Mouse (Mus musculus) cerebellum, postnatal 25 days (tissue): ENCODE results near the gene Lbx2.

Experiments used
- DNase-seq, 2 experiments: peaks; one replicate each; pipeline ENCODE4 v3.0.0; 2021; ENCODE audit warnings: mixed read lengths in 2 of 2

Lbx2 gene

DNA sequence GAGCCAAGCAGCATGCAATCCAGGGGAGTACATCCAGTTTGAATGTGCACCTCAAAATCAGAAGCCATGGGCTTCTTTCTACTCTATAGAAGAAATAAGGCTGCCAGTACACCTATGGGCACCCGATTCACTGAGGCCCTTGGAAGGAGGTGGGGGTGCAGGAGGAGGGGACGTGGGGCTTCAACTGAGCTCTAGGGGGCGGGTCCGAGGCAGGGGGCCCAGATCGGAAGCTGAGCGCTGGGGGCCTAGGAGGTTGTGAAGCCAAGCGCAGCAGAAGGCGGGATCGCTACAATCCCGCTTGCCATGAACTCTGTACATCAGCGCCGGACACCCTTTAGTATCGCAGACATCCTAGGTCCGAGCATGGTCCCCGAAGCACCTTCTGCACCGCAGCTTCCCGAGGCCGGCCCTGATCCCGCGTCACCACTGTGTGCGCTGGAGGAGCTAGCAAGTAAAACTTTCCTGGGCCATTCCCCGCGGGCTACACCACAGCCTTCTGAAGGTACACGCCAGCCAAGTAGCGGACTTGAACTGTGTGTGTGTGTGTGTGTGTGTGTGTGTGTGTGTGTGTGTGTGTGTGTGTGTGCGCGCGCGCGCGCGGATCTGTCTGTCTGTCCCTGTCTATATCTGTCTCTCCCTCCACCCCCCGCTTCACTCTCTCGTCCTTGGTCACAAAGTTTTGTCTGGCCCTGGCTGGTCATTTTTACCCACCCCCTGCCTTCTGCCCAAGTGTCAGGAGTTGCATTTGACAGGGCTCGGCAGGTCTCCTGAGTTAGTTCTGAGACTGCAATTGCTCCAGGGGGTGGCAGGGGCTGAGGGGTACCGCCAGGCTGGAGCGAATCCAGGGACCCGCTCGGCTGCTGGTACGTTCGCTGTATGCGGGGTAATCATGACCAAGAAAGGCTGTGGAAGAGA is at the start of gene Lbx2:
TSS of gene Lbx2 (plus strand) at position 247 of the 915 bp plus-strand sequence.
- DNase-seq = no peak

DNA sequence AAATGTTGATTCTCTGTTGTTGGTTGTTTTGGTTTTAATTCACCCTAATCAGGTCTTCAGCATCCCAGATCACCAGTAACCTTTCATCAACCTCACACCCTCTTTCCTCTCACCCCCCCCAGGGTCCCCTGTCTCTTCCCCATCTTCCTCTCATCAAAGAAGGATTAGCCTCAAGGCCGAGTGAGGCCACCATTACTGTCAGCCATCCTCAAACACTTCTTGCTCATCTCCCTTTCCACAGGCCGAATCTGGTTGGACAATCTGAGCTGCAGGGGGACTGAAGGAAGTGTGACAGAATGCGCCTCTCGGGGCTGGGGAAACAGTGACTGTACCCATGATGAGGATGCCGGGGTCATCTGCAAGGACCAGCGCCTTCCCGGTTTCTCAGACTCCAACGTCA is 49.0 kb upstream of the Lbx2 start:
- DNase-seq = no peak

DNA sequence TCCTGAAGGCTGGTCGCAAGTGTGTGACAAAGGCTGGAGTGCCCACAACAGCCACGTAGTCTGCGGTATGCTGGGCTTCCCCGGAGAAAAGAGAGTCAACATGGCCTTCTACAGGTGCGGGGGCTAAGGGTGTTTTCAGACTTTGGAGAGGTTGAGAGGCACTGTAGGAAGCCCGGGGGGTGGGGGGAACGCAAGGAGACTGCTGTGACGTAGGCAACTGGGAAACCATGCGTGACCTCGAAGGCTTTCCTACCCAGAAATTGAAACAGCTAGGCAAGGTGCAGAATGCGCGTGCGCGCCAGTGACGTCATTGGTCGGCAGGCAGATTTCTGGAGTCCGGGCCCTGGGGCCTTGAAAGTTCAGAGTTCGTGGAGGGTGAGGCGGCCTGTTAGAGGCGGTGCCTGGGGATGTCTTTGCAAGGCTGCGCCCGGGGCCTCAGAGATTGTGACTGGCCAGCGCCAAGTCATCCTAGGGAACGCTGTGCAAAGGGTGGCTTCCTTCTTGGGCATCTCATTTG is 47.6 kb upstream of the Lbx2 start:
- DNase-seq = peak; percentile 91 to 92

DNA sequence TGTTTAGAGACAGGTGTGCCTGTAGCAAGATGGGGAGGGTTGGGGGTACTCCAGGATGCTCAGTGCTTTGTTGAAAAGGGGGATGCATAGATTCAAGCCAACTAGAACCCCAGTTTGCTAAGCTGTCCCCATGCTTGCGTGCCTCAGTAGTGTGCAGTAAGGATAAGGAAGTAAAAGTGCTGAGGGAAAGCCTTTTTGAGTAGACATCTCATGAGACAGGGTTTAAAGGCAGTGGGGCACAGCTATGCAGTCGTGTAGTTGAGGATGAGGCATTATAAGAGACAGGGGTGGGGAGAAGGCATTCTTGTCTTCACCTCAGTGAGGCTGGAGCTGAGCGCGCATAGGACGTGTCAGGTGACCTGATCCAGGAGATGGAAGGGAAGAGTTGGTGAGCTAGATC is 45.6 kb upstream of the Lbx2 start:
- no peak for DNase-seq

DNA sequence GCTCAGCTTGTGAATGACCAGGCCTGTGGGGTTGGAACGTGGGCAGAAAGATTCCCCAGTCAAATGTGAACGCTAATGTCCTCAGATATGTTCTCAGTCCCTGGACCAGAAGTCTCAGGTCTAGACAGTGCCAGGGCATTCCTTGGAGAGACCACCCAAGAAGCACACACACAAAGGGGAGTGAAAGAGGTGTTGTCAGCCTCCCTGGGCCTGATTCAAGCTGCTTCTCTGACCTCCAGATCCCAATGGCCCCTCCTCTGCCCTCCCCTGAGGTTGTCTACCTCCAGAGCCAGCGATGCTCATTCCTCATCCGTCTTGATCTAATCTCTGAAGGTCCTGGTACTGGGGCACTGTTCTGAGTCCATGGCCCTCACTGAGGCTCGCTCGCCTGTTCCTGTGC is 42.6 kb upstream of the Lbx2 start:
- no peak for DNase-seq

DNA sequence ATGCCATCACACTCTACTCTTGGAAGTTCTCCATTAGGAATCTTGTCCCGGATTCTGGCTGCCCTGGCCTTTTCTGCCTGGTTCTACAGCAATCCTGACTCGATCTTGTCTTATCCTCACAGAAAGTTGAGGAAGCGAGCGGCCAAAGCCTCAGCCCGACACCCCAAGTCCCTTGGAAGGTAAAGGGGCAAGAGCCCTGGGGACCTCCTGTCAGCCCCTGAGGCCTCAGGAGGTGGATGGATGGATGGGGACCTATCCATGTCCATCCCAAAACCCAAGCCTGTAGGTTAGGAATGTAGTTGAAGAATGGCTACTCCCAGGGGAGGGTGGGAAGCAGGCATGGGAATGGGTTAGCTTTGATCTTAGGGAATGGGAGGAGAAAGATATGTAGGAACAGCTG is 42.2 kb upstream of the Lbx2 start:
- DNase-seq = no peak

DNA sequence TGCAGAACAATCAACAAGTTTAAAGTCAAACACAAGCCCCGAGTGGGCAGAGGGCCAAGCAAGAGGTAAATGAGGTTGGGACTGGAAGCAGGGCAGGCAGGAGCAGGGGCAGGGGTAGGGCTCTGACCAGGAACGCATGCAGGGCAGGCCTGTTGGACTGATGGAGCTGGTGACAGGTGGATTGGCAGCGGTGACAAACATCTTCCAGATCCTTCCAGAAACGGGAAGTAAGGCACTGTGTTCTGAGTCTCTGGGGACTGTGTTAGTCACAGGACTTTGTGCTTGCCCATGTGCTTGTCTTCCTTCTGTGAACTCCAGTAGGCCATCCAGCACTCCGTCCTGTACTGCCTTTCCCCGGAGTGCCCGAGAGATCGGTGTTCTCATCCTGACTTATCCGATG is 41.4 kb upstream of the Lbx2 start:
- no peak for DNase-seq

DNA sequence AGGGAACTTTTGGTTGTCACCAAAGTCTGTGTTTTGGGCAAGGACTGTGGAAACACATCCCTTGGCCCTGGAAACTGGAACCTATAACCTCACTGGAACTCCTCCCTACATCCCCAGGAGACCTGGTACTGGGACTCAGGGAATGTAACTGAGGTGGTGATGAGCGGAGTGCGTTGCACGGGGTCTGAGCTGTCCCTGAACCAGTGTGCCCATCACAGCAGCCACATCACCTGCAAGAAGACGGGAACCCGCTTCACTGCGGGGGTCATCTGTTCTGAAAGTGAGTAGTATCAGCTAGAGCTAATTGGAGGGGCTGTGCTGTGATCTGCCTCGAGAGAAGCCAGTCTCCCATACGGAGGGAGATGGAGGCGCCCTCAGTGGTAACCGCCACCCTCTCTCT is 36.8 kb upstream of the Lbx2 start:
- DNase-seq = no peak

DNA sequence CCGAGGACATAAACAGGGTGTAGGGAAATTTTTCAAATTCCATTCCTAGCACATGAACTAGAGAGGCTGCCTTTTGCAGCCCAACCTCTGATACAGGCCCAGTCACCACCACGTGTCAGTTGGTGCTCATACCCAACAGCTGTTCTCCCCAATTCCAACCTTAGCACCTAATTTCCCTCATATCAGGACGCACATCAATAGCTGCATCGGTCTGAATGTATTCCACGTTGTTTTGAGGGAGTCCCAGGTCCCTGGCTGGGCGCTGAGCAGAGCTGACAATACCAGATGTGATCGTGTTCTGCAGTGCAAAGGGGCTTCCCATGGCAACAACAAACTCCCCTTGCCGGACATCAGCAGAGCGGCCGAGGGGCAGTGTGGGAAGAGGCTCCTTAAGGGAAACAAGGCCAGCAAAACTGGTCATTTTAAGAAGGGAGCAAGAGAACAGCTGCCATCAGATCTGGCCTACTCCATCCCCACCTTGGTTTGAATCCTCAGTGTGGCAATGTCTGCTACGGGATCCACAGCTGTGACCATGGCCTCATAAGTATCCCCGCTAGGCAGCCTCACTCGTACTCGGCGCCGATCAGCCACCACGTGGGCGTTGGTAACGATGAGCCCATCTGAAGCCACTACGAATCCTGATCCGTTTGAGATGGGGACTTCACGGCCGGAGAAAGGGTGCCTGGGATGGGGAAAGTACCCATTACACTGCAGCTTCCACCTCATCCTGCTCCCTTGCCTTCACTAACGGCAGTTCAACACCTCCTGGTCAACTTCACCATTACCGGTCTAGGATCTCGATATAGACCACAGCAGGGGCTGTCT is 32.8 kb upstream of the Lbx2 start:
- DNase-seq = peak in 1 of 2 experiments; percentile 46

DNA sequence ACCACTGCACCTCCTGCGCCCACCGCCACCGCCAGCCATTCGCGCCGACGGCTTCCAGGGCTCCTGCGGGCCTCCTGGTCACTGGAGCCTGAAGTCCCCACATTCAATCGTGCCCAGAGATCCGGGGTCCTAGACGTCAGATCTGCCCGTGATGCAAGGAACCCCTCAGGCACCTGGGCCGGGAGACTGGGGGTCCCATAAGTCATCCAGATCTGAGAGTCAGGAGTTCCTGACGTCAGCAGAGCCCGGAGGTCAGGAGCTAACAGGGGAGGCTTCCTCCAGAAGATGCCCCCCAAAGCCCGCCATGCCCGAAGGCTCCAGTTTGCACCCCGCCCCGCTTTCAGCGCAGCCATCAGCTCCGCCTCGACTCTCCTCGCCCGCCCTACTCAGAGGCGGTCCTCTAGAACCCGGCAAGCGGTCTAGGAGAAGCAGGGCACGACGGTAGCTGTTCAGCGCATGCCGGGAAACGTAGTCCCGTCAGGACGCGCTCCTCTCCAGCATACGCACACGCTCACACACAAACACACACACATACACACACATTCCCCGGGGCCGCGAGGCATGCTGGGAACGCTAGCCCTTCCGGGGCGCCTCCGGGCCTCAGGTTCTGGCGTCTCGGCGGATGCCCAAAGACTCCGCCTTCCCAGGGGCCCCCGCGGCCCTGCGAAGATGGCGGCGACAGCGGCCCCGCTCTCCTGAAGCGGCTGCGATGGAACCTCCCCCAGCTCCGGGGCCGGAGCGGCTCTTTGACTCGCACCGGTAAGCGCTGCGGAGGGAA is 31.9 kb upstream of the Lbx2 start, which contains the start of gene Aup1:
TSS of gene Aup1 (plus strand) at position 448 of the 778 bp plus-strand sequence.
- DNase-seq = peak; percentile 97 to 98

DNA sequence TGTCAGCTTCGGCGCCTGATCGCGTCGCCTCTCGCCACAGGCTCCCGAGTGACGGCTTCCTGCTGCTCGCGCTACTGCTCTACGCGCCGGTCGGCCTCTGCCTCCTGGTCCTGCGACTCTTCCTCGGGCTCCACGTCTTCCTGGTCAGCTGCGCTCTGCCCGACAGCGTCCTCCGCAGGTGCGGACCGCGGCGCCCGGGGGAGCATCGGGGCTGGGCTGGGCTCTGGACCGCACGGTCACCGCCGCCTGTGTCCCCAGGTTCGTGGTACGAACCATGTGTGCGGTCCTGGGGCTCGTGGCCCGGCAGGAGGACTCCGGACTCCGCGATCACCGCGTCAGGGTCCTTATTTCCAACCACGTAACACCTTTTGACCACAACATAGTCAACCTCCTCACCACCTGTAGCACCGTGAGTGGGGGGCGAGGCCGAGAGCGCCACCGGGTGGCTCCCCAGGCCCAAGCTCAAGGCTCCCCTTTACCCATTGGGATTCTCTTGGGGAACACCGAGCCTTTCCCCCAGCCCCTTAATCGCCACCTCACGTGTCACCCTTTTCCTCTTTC is 31.2 kb upstream of the Lbx2 start, which contains the start of gene Htra2:
TSS of gene Htra2 (minus strand) at position 403 of the 561 bp plus-strand sequence.
- DNase-seq = no peak

DNA sequence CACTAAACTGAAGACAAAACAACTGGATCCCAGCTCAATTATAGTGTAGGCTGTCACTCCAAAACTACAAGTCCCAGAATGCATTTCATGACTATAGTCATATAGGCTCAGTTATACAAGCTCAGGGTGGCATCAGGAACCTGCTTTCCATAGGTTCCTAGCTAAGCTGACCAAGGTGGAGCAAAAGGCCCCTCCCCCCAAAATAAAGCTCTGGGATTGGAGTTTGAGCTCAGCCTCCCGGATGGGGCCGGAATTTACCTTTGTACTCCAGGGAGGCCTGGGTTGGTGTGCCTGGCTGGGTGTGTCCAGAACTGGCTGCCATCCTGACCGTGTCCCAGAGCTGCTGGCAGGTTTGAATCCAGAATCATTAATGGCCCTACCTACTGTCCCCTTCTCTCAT is 28.4 kb upstream of the Lbx2 start, which contains the start of gene Dqx1:
TSS of gene Dqx1 (plus strand) at position 55 of the 400 bp plus-strand sequence.
- DNase-seq = peak in 1 of 2 experiments; percentile 37

DNA sequence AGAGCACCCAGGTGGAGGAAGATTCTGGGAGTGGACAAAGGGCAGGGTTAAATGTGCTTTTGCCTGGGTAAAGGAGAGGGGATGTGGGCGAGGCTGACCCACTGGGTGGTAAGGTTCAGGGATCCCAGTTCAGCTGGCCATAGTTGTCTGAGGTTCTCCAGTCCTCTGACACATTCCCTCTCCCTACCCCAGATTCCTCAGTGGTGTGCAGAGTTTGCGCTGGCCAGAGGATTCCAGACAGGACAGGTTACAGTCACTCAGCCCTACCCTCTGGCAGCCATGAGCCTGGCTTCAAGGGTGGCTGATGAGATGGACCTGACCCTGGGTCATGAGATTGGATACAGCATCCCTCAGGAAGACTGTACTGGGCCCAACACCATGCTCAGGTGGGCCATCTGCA is 27.4 kb upstream of the Lbx2 start:
- no peak for DNase-seq

DNA sequence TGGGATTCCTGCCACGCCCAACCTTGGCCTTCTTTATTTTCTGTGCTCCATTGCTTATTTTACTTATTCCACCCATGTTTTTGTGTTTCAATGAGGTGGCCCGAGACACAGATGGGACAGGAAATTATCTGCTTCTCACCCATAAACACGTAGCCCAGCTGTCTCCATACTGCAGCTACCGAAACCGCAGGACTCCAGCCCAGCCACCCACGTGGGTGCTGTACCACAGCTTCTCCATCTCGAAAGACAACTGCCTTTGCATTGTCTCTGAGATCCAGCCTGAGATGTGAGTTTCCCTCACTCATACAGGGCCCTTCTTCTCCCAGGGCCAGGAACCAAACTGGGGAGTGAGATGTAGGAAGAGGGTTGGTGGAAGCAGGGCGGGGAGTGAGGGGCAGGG is 20.2 kb upstream of the Lbx2 start:
- no peak for DNase-seq

DNA sequence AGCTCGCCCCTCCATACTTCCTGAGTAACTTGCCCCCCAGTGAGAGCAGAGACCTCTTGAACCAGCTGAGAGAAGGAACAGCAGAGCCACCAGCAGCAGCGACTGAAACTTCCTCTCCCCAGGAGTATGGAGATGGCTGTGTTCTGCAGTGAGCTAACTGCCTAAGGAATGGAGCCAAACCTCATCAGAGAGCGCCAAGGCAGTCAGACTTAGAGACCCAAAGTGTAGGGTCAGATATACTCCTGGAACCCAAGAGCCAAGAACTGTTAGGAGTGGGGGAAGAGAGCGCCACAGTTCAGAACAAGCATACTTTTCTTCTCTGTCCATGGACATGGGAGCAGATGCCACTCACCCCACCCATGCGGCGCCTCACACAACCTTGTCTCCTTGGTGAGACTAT is 19.7 kb upstream of the Lbx2 start:
- no peak for DNase-seq

DNA sequence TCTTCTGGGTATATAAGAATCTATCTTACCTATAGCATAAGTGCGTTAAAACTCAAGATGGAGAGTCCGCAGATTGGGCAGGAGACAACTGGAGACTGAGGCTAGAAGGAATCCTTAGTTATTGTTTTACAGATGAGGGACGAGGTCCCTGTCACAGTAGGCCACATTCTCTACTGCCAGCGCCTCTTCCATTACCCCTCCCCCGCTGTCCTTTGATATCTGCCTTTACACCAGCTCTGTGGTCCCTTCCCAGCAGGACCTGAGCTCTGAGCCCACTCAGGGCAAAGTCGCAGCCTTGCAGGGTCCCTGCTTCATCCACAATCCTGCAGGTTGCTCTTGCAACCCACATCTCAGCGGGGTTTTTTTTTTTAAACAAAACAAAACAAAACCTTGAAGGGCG is 17.9 kb upstream of the Lbx2 start:
- no peak for DNase-seq

DNA sequence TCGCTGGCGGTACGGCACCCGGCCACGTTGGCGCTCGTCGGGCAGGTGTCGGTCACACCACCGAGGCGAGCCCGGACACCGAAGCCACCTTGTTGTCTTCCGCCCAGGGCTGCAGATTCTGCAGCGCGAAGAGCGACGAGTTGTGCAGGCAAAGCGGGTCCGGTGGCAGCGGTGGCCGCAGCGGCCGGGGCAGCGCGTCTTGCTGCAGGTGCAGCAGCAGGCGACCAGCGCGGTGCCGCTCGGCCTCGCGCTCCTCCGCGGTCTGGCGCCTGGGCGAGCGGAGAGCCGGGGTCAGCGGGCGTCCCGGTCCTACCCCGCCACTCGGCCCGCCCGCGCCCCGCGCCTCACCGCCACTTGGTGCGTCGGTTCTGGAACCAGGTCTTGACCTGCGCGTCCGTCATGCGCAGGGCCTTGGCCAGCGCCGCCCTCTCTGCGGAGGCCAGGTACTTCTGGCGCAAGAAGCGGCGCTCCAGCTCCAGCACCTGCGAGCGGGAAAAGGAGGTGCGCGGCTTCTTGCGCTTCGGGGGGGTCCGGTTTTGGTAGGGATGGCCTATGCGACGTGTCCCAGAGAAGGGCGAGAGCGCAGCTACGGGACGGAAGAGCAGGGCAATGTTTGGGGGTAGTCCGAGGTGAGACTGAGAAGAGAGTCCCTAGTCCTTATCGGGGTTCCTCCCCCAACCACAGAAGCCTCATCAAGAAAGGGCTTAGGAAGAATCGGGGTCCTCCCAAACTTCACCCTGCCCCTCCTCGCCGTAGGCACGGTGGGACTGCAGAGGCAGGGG is 17.3 kb upstream of the Lbx2 start:
- peak in 1 of 2 experiments; percentile 33 for DNase-seq

DNA sequence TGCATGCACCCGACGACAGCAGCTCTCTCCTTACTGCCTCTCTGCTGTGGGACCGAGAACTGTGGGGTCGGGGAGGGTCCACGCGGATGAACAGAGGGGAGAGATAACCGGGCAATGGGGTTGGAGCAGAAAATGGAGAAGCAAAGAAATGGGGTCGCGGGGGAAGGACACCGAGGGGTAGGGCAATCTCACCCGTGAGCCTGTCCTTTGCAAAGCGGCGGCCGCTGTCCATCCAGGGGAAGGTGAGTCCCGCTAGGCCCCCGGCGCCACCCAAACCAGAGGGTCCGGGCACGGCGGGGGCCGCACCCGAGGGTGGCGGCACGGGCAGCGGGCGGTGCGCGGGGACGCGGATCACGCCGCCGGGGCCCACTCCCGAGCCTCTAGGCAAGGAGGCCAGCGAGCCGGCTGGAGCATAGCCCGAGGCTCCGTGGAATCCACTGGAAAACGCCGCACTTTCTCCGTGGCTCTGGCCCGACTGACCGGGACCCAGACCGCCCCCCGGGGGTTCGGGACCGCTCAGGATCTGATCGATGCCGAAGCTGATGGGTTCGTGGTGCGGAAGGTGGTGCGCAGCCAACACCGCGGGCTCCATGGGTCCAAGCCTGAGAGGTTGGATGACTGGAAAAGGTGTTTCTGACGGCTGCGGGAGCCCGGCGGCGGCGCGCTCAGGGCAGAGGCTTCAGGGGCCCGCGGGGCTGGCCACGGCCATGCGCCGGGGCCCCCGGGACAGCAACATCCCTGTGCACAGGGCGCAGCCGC is 16.5 kb upstream of the Lbx2 start:
- DNase-seq = peak; percentile 31 to 44

DNA sequence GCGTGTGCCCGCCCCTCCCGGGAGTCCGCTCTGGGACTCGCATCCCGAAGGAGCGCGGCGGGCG is 16.1 kb upstream of the Lbx2 start, which contains the start of gene Tlx2:
TSS of gene Tlx2 (minus strand) at position 47 of the 64 bp plus-strand sequence.
- no peak for DNase-seq

DNA sequence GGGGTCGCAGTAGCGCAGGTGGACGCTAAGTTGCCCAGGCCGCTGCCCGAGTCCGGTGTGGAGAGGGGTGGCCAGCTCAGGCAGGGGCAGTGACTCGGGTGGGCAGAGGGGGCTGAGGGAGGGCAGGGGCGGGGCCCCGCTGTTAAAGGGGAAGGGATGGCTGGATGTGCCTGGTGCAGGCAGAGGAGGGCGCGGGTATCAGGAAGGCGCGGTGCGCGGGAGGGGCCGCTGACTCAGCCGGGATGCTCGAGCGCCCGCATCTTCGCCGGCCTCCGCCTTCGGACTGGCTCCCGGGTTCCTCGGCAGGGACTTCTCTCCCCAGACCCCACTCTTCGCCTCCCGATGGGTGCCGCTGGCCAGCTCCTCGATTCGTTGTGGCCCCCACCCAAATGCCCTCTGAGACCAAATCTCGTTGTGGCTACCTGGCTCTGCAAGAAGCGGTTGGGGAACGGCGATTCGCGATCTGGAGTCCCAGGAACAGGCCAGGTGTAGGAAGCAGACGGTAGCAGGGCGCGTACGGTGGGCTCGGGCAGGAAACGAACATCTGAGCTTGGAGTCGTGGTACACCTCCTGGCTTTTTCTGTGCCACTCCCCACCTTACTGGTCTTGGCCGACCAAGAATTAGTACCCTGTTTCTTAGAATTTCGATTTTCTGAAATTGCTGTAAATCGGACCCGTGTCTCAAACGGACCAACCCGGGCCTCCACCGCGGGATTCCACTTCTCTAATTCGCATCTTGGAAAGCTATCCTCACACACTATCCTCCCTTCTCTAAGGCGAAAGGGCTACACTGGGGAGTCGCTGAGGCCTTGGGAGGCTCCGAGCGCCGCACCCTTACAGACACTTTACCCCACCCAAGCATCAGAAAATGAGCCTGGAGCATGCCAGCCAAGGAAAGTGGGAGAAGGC is 15.6 kb upstream of the Lbx2 start:
- DNase-seq = peak; percentile 48 to 78
